Mouse (Mus musculus) embryonic facial prominence, embryonic 10.5 days (tissue): ENCODE results near the gene Trim25. TPM values are rescaled to one million over a fixed set of nuclear protein-coding genes. Genes with fewer than 3 reads are reported as not detected.
A peak's percentile ranks its signal among the peaks of the same experiment; 100 is the strongest.

ENCODE experiments used
- DNase-seq: peaks from one replicate; pipeline ENCODE4 v3.0.0-alpha.2; 2017; ENCODE audit warnings: low spot score
- H3K27ac ChIP-seq: fragments of 300-500 bp; sonication (generic); replicated peaks from 2 replicates; pipeline ENCODE4 v1.5.1; 2016; ENCODE audit warnings: mild to moderate bottlenecking
- H3K27me3 ChIP-seq: fragments of 300-500 bp; sonication (generic); replicated peaks from 2 replicates; pipeline ENCODE4 v1.6.1; 2016; ENCODE audit warnings: low read depth, mild to moderate bottlenecking; ENCODE audit not compliant: poor library complexity, severe bottlenecking
- H3K36me3 ChIP-seq: fragments of 300-500 bp; sonication (generic); replicated peaks from 2 replicates; pipeline ENCODE4 v1.6.1; 2016; ENCODE audit warnings: mild to moderate bottlenecking, moderate library complexity
- H3K4me1 ChIP-seq: fragments of 300-500 bp; sonication (generic); 2 replicates; pipeline ENCODE4 v1.6.1; 2016
- H3K4me3 ChIP-seq: fragments of 300-500 bp; sonication (generic); 2 replicates; pipeline ENCODE4 v1.5.1; 2016; ENCODE audit warnings: mild to moderate bottlenecking, moderate library complexity
- H3K9me3 ChIP-seq: fragments of 300-500 bp; sonication (generic); 2 replicates; pipeline ENCODE4 v1.6.1; 2016; ENCODE audit warnings: mild to moderate bottlenecking
- WGBS: fragments of 180-500 bp; shearing (Covaris S2); methylation state at CpG from one replicate; pipeline ENCODE4 v1.1.7; 2016; 5-methylcytosine and 5-hydroxymethylcytosine counted together
- polyA plus RNA-seq: library from polyadenylated mRNA; unstranded; fragments of >200 nt; fragmentation: Nextera tagmentation; extraction: Ambion mirVana; gene quantifications from 2 replicates; pipeline ENCODE4 v1.2.1, GENCODE M21; 2016

Gene Trim25
- polyA plus RNA-seq, 1 experiment from 2014 or later, result 2.8 TPM

GRCm38 (mm10) chr11:88998406-88998805, 770 bp upstream of the Trim25 start:
- WGBS, result 14% methylated on average over 3 of the region's 3 CpGs
- H3K27ac ChIP-seq, result no peak overlapping the region
- H3K27me3 ChIP-seq, result peaks cover 39% of the 10 kb centered on the region
- H3K4me1 ChIP-seq, result peaks cover 24% of the 10 kb centered on the region
- no peak for DNase-seq
- H3K4me3 ChIP-seq, result peak overlapping the region; percentile 58; the same call in 1 of the 2 replicates
- no peaks in the 10 kb centered on the region for H3K9me3 ChIP-seq
- H3K36me3 ChIP-seq, result no peaks in the 10 kb centered on the region

DNA sequence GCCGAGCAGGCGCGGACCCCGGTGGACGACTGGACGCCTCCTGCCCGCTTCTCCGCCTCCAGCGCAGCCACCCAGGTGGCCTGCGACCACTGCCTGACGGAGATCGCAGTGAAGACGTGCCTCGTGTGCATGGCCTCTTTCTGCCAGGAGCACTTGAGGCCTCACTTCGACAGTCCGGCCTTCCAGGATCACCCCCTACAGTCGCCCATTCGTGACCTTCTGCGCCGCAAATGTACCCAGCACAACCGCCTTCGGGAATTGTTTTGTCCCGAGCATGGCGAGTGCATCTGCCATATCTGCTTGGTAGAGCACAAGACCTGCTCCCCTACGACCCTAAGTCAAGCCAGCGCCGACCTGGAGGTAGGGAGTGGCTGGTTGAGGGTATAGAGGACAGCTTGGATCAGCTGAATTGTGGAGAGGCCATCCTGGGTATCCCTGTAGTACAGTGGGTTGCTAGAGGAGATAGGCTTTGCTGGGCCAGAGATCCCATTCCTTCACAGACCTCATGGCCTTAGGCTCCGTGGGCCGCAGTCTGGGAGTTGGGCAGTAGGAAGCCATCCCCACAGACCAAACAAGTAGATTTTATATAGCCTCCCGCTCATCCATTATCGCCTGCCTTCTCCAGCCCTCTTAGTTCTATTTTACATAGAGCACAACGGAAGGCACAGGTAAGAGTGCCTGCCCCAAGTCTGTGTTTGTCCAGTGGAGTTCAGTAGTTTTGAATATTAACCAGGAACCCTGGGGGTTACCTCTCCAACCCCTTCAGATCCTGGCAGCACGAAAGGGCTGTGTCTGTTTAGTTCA, 749 bp downstream of the Trim25 start:
- no peak for DNase-seq
- Histone ChIP-seq H3K27ac (no peak overlapping the region; the same call in 1 of the 2 replicates), H3K4me3 (peak overlapping the region; percentile 58), H3K36me3 (no peaks in the 10 kb centered on the region), H3K4me1 (peaks cover 28% of the 10 kb centered on the region), H3K9me3 (no peaks in the 10 kb centered on the region), H3K27me3 (peaks cover 39% of the 10 kb centered on the region)
- WGBS, result 26% methylated on average over 33 of the region's 33 CpGs

DNA sequence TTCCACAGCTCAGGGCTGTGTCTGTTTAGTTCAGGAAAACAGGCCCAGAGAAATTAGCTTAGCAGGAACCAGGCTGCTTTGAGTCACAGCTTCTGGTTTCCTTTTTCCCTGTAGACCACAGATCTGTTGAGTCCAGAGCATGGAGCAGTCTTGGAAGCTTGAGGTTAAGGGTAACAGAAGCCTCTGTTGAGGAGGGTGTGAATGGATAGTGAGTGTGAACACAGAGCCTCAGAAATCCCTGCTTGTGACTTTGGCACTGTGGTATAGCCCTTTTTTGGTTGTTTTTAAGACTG, 1.3 kb downstream of the Trim25 start:
- H3K27me3 ChIP-seq, result peaks cover 39% of the 10 kb centered on the region
- H3K9me3 ChIP-seq, result no peaks in the 10 kb centered on the region
- no peak for DNase-seq
- H3K4me1 ChIP-seq, result peaks cover 31% of the 10 kb centered on the region
- H3K27ac ChIP-seq, result no peak overlapping the region
- H3K4me3 ChIP-seq, result no peak overlapping the region
- no peaks in the 10 kb centered on the region for H3K36me3 ChIP-seq

DNA sequence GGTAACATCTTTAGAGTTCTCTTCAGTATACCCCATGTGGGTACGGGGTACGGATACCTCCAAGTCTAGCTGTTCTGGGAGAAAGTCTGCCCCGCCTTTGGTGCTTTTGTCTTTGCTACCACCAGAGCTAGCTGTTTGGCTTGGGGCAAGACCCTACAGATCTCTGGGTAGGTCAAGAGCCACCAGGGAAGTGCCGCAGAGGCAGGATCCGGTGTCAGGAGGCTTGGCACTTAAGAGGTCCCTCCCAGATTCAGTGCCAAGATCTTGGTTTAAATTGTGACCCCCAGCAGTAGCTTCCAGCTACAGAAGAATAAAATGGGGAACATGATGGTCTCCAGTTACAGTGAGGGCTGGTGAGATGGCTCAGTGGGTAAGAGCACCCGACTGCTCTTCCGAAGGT, 2.4 kb downstream of the Trim25 start:
- Histone ChIP-seq H3K27me3 (peaks cover 39% of the 10 kb centered on the region), H3K4me3 (no peak overlapping the region), H3K27ac (no peak overlapping the region), H3K4me1 (peaks cover 33% of the 10 kb centered on the region), H3K36me3 (no peaks in the 10 kb centered on the region), H3K9me3 (no peaks in the 10 kb centered on the region)
- DNase-seq, result no peak
- WGBS, result 97% methylated on average over 7 of the region's 7 CpGs

GRCm38 (mm10) chr11:89002068-89002467, 2.9 kb downstream of the Trim25 start:
- Histone ChIP-seq H3K27me3 (peaks cover 39% of the 10 kb centered on the region), H3K9me3 (no peaks in the 10 kb centered on the region), H3K4me3 (no peak overlapping the region), H3K4me1 (peaks cover 33% of the 10 kb centered on the region), H3K27ac (no peak overlapping the region), H3K36me3 (no peaks in the 10 kb centered on the region)
- WGBS, result 88% methylated on average over 5 of the region's 5 CpGs
- no peak for DNase-seq

- Histone ChIP-seq H3K4me1 (peaks cover 33% of the 10 kb centered on the region), H3K27ac (no peak overlapping the region), H3K27me3 (peaks cover 39% of the 10 kb centered on the region), H3K9me3 (no peaks in the 10 kb centered on the region), H3K36me3 (no peaks in the 10 kb centered on the region), H3K4me3 (no peak overlapping the region)
- 86% methylated on average over 5 of the region's 5 CpGs for WGBS
- DNase-seq, result no peak
Measured at GRCm38 (mm10) chr11:89002621-89003020, 3.4 kb downstream of the Trim25 start.

DNA sequence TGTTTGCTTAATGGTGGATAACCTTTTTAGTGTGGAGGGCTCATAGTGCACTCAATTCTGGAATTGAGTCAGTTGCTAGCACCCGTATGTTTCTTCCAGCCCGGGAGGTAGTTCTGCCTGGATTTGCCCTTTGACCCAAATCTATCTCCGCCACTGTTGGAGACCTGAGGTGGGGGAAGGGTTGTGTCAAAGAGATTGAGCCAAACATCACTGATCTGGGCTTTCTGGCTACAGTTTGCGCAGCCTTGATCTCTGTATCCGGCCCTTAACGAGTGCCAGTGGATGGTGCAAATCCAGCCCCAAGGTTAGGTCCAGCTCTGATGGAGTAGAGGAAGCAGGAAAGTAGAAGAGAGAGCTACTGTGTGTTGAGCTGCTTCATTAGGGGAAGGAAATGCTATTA, 3.9 kb downstream of the Trim25 start:
- H3K36me3 ChIP-seq, result no peaks in the 10 kb centered on the region
- H3K27me3 ChIP-seq, result peaks cover 35% of the 10 kb centered on the region
- peaks cover 33% of the 10 kb centered on the region for H3K4me1 ChIP-seq
- WGBS, result 48% methylated on average over 6 of the region's 6 CpGs
- no peak overlapping the region for H3K4me3 ChIP-seq
- no peak for DNase-seq
- H3K27ac ChIP-seq, result no peak overlapping the region
- no peaks in the 10 kb centered on the region for H3K9me3 ChIP-seq

- Histone ChIP-seq H3K36me3 (no peaks in the 10 kb centered on the region), H3K4me1 (peaks cover 28% of the 10 kb centered on the region), H3K27me3 (peaks cover 29% of the 10 kb centered on the region), H3K9me3 (no peaks in the 10 kb centered on the region), H3K27ac (no peak overlapping the region), H3K4me3 (no peak overlapping the region)
- DNase-seq, result no peak
- 84% methylated on average over 4 of the region's 4 CpGs for WGBS
Measured at GRCm38 (mm10) chr11:89003726-89004125, 4.5 kb downstream of the Trim25 start.

GRCm38 (mm10) chr11:89005473-89005872, 6.3 kb downstream of the Trim25 start:
- peaks cover 11% of the 10 kb centered on the region for H3K27me3 ChIP-seq
- H3K36me3 ChIP-seq, result no peaks in the 10 kb centered on the region
- no peaks in the 10 kb centered on the region for H3K9me3 ChIP-seq
- peaks cover 21% of the 10 kb centered on the region for H3K4me1 ChIP-seq
- WGBS, result 58% methylated on average over 5 of the region's 5 CpGs
- H3K27ac ChIP-seq, result no peak overlapping the region
- no peak overlapping the region for H3K4me3 ChIP-seq
- DNase-seq, result no peak

DNA sequence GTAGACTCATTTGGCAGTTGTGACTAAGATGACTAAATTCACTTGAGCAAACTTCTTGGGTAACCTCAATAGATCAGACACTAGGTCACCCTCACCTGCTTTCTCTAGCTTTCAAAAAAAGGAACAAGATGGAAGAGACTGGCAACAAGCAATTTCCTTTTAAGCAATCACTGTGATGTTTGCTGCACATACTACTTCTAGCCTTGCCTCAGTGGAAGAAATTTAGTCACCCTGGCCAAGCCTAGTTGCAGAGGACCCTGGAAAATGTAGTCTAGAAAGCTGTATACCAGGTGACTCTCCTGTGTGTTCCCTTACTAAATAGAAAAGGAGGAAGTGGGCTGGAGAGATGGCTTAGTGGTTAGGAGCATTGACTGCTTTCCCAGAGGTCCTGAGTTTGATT, 7.2 kb downstream of the Trim25 start:
- H3K9me3 ChIP-seq, result no peaks in the 10 kb centered on the region
- peaks cover 2% of the 10 kb centered on the region; the same call in 1 of the 2 replicates for H3K27me3 ChIP-seq

DNA sequence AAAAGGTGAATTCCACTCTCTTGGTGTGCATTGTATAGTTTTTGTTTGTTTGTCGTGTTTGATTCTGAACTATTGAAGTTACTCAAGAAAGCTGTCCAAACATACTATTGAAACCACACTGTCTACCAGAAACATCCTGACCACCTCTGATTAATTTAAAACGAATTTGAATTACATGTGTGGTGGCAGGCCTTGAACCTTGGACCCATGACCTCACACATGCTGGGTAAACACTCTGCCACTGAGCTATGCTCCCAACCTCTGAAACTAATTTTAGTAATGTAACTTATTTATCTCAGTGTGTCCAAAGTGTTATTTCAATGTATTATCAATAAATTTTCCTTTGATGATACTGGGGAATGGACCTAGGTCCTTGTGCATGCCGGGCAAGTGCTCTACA, 8.4 kb downstream of the Trim25 start:
- no peak overlapping the region for H3K4me3 ChIP-seq
- no peaks in the 10 kb centered on the region for H3K9me3 ChIP-seq
- WGBS, result 87% methylated on average over 3 of the region's 3 CpGs
- H3K27me3 ChIP-seq, result no peaks in the 10 kb centered on the region
- no peaks in the 10 kb centered on the region; the same call in 1 of the 2 replicates for H3K36me3 ChIP-seq
- peaks cover 19% of the 10 kb centered on the region for H3K4me1 ChIP-seq
- DNase-seq, result no peak
- no peak overlapping the region for H3K27ac ChIP-seq

More for the DNA sequence above, 7.2 kb downstream of the Trim25 start:
- Histone ChIP-seq H3K4me3 (no peak overlapping the region), H3K36me3 (no peaks in the 10 kb centered on the region), H3K4me1 (peaks cover 21% of the 10 kb centered on the region), H3K27ac (no peak overlapping the region)
- no peak for DNase-seq

- Histone ChIP-seq H3K9me3 (no peaks in the 10 kb centered on the region), H3K27ac (no peak overlapping the region), H3K4me3 (no peak overlapping the region), H3K27me3 (no peaks in the 10 kb centered on the region), H3K4me1 (peaks cover 8% of the 10 kb centered on the region), H3K36me3 (no peaks in the 10 kb centered on the region; the same call in 1 of the 2 replicates)
- 89% methylated on average over 9 of the region's 9 CpGs for WGBS
- DNase-seq, result no peak
Measured at GRCm38 (mm10) chr11:89009066-89009465, 9.9 kb downstream of the Trim25 start.

DNA sequence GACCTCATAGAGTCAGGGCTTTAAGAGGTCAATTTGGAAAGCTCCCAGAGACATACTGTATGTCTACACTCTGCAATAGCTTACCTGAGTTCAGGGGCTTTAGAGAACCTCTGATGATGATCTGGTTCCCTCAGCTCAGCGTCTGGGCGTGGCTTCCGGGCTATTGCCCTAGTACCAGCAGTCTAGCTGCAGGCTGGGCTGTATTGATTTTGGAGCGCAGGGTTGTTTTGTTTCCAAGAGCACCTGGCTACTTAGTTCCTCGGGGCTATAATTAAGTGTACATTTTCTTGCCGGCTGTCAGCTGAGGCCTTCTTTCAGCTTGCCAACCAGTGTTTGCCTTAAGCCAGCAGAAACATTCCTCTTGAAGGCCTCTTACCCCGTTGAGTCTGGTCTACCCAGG, 10.3 kb downstream of the Trim25 start:
- no peak overlapping the region for H3K27ac ChIP-seq
- H3K36me3 ChIP-seq, result no peaks in the 10 kb centered on the region; the same call in 1 of the 2 replicates

More for the DNA sequence above, 10.3 kb downstream of the Trim25 start:
- Histone ChIP-seq H3K4me3 (no peak overlapping the region), H3K27me3 (no peaks in the 10 kb centered on the region), H3K9me3 (no peaks in the 10 kb centered on the region), H3K4me1 (peaks cover 8% of the 10 kb centered on the region)
- 69% methylated on average over 7 of the region's 7 CpGs for WGBS
- no peak for DNase-seq
